Mouse (Mus musculus) liver, embryonic 11.5 days (tissue): ENCODE results near the gene Gm11634. TPM values are rescaled to one million over a fixed set of nuclear protein-coding genes. Genes with fewer than 3 reads are reported as not detected.
"Not testable (repeated sequence)": the region's sequence is repeated elsewhere in the genome, so short reads cannot be mapped to it uniquely, and the experiment has no call there.

ENCODE experiments used
- ATAC-seq: fragments of 200-750 bp; cut with Nextera tagmentation; replicated peaks from 2 replicates; pipeline ENCODE4 v1.8.0; 2017; ENCODE audit warnings: moderate number of reproducible peaks, mild to moderate bottlenecking, moderate TSS enrichment, moderate library complexity; ENCODE audit not compliant: low FRiP score
- DNase-seq: peaks from one replicate; pipeline ENCODE4 v3.0.0-alpha.2; 2017; ENCODE audit warnings: low spot score
- H3K27ac ChIP-seq: fragments of 300-500 bp; sonication (generic); 2 replicates; pipeline ENCODE4 v1.5.1; 2014; ENCODE audit warnings: mild to moderate bottlenecking, low read depth, low read length, control low read depth
- H3K27me3 ChIP-seq: fragments of 300-500 bp; sonication (generic); replicated peaks from 2 replicates; pipeline ENCODE4 v1.6.1; 2014; ENCODE audit warnings: low read length, mixed read lengths; ENCODE audit not compliant: control insufficient read depth, insufficient read depth
- H3K36me3 ChIP-seq: fragments of 300-500 bp; sonication (generic); 2 replicates; pipeline ENCODE4 v1.6.1; 2014; ENCODE audit warnings: mild to moderate bottlenecking, low read length, moderate library complexity, mixed read lengths; ENCODE audit not compliant: control insufficient read depth, insufficient read depth
- H3K4me1 ChIP-seq: fragments of 300-500 bp; sonication (generic); replicated peaks from 2 replicates; pipeline ENCODE4 v1.6.1; 2014; ENCODE audit warnings: low read length, mixed read lengths; ENCODE audit not compliant: control insufficient read depth, insufficient read depth
- H3K4me2 ChIP-seq: fragments of 300-500 bp; sonication (generic); 2 replicates; pipeline ENCODE4 v1.6.1; 2014; ENCODE audit warnings: mild to moderate bottlenecking, control low read depth, moderate library complexity
- H3K4me3 ChIP-seq: fragments of 300-500 bp; sonication (generic); 2 replicates; pipeline ENCODE4 v1.5.1; 2014; ENCODE audit warnings: low read depth, low read length, control low read depth
- H3K9ac ChIP-seq: fragments of 300-500 bp; sonication (generic); 2 replicates; pipeline ENCODE4 v1.6.1; 2014; ENCODE audit warnings: low read depth, low read length, control low read depth
- H3K9me3 ChIP-seq: fragments of 300-500 bp; sonication (generic); 2 replicates; pipeline ENCODE4 v1.6.1; 2016; ENCODE audit warnings: low read length, inconsistent platforms, mixed read lengths; ENCODE audit not compliant: control insufficient read depth
- WGBS: fragments of 180-500 bp; shearing (Covaris S2); extraction: QIAGEN DNeasy Blood & Tissue Kit; methylation state at CpG from one replicate; pipeline ENCODE4 v1.1.7; 2014; 5-methylcytosine and 5-hydroxymethylcytosine counted together
- polyA plus RNA-seq: library from polyadenylated mRNA; unstranded; fragments of >200 nt; fragmentation: Nextera tagmentation; extraction: Ambion mirVana; gene quantifications from 2 replicates; pipeline ENCODE4 v1.2.1, GENCODE M21; 2014

Gm11634 gene
- polyA plus RNA-seq, 1 experiment from 2014 or later, result not detected

DNA sequence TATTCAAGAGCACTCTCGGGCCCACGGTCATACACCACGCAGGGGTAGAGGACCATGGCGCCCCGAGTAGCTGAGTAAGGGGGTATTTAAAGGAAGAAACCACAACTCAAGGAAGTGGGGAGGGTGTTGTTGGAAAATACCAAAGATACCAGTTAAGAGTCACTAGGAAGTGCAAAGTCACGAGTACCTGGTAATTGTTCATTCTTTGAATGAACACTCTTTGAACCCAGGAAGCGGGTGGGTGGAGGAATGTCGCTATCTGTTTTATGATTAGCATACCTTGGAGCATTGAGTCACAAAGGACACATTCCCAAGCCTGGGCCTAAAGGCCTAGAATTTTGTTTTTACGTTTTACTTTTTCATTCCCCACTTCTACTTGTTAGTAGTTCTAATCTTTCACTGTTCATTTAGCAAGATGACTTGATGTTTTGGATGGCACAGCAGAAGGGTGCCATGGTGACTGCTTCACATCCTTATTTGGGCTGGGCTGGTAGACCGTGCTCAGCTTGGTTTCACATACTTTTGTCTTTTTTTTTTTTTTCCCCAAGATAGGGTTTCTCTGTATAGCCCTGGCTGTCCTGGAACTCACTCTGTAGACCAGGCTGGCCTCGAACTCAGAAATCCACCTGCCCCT is 21.1 kb upstream of the Gm11634 start:
- not testable (repeated sequence) for H3K9ac ChIP-seq, H3K9me3 ChIP-seq, H3K36me3 ChIP-seq, H3K4me3 ChIP-seq, H3K27ac ChIP-seq, H3K4me2 ChIP-seq, DNase-seq, ATAC-seq, H3K27me3 ChIP-seq
- WGBS, result 75% methylated on average over 11 of the region's 11 CpGs
- peaks cover 22% of the 10 kb centered on the region for H3K4me1 ChIP-seq

DNA sequence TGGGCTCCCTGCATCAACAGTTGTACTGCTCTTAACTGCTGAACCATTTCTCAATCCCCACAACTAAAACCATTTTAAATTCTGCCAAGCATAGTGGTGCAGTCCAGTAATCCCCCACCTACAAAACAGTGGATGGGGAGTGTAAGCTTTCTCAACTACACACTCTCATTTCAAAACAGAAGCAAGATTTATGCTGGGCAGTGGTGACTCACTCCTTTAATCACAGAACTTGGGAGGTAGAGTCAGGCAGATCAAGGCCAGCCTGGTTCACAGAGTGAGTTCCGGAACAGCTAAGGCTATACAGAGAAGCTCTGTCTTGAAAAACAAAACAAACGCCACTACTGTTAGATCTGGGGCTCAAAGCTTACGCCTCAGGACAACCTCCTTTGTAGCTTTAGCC is 19.5 kb upstream of the Gm11634 start:
- no peak for ATAC-seq

DNA sequence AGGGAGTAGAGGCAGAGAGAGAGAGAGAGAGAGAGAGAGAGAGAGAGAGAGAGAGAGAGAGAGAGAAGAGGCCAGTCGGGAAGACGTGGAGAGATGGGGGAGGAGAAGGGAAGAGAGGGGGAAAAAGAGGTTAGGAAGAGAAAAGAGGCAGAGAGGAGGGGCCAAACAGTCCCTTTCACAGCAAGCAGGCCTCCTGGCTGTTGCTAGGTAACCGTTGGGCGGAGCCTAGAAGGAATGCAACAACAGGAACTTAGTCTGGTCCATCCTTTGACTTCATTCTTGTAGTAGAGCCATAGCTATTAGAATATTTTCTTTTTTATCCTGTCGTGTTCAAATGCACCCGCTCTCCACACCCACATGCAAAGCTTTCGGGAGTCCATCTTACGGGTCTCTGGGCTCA is 18.8 kb upstream of the Gm11634 start:
- Histone ChIP-seq H3K9me3 (no peaks in the 10 kb centered on the region), H3K36me3 (no peaks in the 10 kb centered on the region), H3K4me3 (no peak overlapping the region), H3K9ac (no peak overlapping the region), H3K4me1 (peaks cover 24% of the 10 kb centered on the region), H3K4me2 (0 out of 2 replicates have a peak overlapping the region, but pooled peaks have one; percentile 28), H3K27ac (no peak overlapping the region), H3K27me3 (peaks cover 3% of the 10 kb centered on the region; the same call in 1 of the 2 replicates)
- WGBS, result 16% methylated on average over 8 of the region's 8 CpGs
- DNase-seq (peak; percentile 53), ATAC-seq (no peak)

More for the DNA sequence above, 19.5 kb upstream of the Gm11634 start:
- Histone ChIP-seq H3K4me3 (no peak overlapping the region), H3K4me2 (no peak overlapping the region), H3K4me1 (peaks cover 24% of the 10 kb centered on the region), H3K27me3 (peaks cover 3% of the 10 kb centered on the region; the same call in 1 of the 2 replicates), H3K27ac (no peak overlapping the region), H3K9ac (no peak overlapping the region), H3K36me3 (no peaks in the 10 kb centered on the region), H3K9me3 (no peaks in the 10 kb centered on the region)
- WGBS, result 80% methylated on average over 3 of the region's 3 CpGs
- no peak for DNase-seq

DNA sequence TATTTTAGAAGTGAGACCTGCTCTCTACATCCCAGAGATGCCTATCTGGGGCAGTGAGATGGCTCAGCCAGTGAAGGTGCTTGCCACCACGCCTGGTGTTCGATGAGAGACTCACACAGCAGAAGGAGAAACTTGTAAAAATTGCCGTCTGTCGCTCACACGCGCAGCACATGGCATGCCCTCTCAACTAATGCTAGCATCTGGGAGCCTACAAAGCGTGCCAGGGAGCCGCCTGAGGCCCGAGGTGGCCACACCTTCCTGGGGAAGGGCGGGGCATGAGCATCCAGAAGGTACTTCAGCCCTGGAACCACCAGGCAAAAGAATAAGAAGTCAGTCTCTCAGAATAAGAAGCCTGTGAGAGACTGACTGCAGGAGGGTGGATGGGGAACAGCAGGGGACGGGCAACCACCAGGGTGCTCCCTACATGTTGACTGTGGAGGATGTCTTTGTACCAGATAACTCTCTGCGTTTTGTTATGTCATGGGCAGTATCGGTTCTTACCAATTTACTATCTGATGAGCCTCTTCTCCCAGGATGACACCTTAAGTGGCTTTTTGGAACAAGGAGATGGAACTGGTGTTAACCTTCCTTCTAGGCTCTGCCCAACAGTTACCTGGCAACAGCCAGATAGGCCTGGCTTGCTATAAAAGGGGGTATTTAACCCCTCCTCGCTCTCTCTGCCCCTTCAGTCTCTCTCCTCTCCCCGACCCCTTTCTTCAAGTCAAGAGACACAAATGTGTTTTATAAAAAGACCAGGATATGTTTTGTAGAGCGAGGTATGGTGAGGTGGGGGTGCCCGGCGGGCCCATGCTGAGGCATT is 18.1 kb upstream of the Gm11634 start:
- peaks cover 24% of the 10 kb centered on the region for H3K4me1 ChIP-seq
- H3K4me2 ChIP-seq, result peak overlapping the region; percentile 10; the same call in 1 of the 2 replicates
- H3K27me3 ChIP-seq, result peaks cover 3% of the 10 kb centered on the region; the same call in 1 of the 2 replicates
- DNase-seq, result no peak
- peak; percentile 32 for ATAC-seq
- H3K27ac ChIP-seq, result no peak overlapping the region
- H3K9ac ChIP-seq, result no peak overlapping the region
- no peaks in the 10 kb centered on the region for H3K9me3 ChIP-seq
- no peak overlapping the region for H3K4me3 ChIP-seq
- no peaks in the 10 kb centered on the region for H3K36me3 ChIP-seq
- 30% methylated on average over 18 of the region's 18 CpGs for WGBS

DNA sequence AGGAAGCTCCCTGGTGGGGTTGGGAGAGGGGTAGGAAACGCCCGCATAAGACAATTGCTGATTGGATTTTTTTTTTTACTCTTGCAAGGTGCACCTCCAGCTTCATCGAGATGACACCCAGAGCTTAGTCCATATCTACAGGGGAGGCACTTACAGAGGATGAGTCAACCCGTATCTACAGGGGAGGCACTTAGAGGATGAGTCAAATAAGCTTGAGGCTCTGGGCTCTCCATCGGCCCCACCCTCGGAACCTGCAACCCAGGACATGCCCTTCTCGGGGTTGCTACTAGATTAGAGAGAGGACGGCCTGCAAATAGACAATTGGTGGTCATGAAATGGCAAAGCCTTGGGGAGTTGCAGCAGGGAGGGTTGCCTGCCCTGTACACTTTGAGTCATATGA is 17.0 kb upstream of the Gm11634 start:
- Histone ChIP-seq H3K9me3 (no peaks in the 10 kb centered on the region), H3K4me2 (no peak overlapping the region), H3K27ac (no peak overlapping the region), H3K4me1 (peaks cover 24% of the 10 kb centered on the region), H3K36me3 (no peaks in the 10 kb centered on the region), H3K27me3 (peaks cover 3% of the 10 kb centered on the region; the same call in 1 of the 2 replicates), H3K9ac (no peak overlapping the region), H3K4me3 (no peak overlapping the region)
- WGBS, result 73% methylated on average over 8 of the region's 8 CpGs
- no peak for ATAC-seq
- no peak for DNase-seq

DNA sequence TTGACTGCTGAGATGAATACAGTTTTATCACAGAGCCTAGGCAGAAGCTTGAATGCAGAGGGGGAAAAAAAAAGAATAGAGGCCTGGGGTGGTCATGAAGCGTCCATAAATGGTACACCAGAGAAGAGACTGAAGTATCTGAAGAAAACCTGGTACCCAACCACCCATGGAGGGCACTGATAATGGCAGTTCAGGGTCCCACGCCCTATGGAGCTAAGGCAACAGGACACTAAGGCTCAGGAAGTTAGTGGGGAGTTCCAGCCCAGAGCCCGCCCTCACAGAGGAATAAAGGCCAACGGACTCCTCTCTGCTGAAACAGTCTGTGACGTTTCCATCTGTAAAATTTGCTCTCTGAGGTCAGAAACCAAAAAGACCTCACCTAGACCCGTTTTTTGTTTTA is 16.3 kb upstream of the Gm11634 start:
- DNase-seq, result no peak
- no peaks in the 10 kb centered on the region for H3K9me3 ChIP-seq
- H3K4me1 ChIP-seq, result peaks cover 28% of the 10 kb centered on the region
- peaks cover 3% of the 10 kb centered on the region; the same call in 1 of the 2 replicates for H3K27me3 ChIP-seq
- no peak overlapping the region for H3K9ac ChIP-seq
- peak; percentile 72; the same call in 1 of the 2 replicates for ATAC-seq
- no peak overlapping the region for H3K4me2 ChIP-seq
- no peaks in the 10 kb centered on the region for H3K36me3 ChIP-seq
- 57% methylated on average over 6 of the region's 6 CpGs for WGBS
- H3K27ac ChIP-seq, result no peak overlapping the region; the same call in 1 of the 2 replicates
- H3K4me3 ChIP-seq, result no peak overlapping the region

DNA sequence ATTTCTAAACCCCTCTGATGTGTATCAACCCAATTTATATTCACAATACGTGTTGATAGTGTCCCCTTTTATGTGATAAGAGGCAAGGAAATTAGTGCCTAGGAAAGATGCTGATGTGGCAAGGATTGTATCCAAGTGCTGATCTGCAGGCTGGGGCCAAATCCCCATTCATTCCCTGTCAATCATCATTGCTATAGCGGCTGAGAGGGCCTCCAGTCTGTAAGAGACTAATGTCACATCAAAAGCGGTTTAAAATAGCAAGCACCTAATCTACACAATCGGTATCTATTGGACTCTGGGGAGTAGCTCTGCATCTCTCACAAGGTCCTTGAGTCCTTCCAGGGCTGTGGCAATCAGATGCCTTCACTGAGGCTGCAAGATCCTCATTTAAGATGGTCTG is 15.1 kb upstream of the Gm11634 start:
- DNase-seq (no peak), ATAC-seq (no peak)
- H3K4me2 ChIP-seq, result no peak overlapping the region
- no peak overlapping the region for H3K9ac ChIP-seq
- no peaks in the 10 kb centered on the region for H3K36me3 ChIP-seq
- no peak overlapping the region for H3K27ac ChIP-seq
- peaks cover 29% of the 10 kb centered on the region for H3K4me1 ChIP-seq
- H3K27me3 ChIP-seq, result peaks cover 3% of the 10 kb centered on the region; the same call in 1 of the 2 replicates
- H3K9me3 ChIP-seq, result no peaks in the 10 kb centered on the region
- WGBS, result 66% methylated on average over 4 of the region's 4 CpGs
- no peak overlapping the region for H3K4me3 ChIP-seq

DNA sequence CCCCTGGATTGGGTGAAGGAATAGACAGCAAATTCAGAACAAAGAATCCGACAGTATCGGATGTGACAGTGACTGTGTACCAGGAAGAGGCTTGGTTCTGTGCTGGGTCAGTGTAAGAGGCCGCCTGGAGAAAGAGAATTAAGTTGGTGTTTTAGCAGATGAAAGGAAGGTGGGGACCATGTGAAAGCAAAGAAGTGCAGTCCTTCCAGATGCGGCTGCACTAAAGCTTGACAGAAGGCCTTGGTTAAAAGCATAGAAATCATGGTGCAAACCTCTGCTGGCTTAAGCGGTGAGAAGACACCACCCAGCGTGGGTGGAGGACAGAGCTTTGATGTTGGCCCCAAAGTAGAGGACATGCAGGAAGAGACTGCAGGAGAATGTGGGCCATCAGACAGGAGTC is 14.5 kb upstream of the Gm11634 start:
- Histone ChIP-seq H3K36me3 (no peaks in the 10 kb centered on the region), H3K9me3 (no peaks in the 10 kb centered on the region), H3K4me3 (no peak overlapping the region), H3K27ac (no peak overlapping the region), H3K9ac (no peak overlapping the region), H3K4me1 (peaks cover 29% of the 10 kb centered on the region), H3K4me2 (no peak overlapping the region), H3K27me3 (peaks cover 3% of the 10 kb centered on the region; the same call in 1 of the 2 replicates)
- WGBS, result 74% methylated on average over 6 of the region's 6 CpGs
- no peak for ATAC-seq
- no peak for DNase-seq
